Mouse (Mus musculus): ENCODE measurements around the gene Eif1. TPM values are rescaled to one million over a fixed set of nuclear protein-coding genes. Genes with fewer than 3 reads are reported as not detected.
"Not testable (repeated sequence)": the region's sequence is repeated elsewhere in the genome, so short reads cannot be mapped to it uniquely, and the experiment has no call there.

Eif1 gene
- polyA plus RNA-seq, 1 experiment from 2014 or later = 1,410 TPM

DNA sequence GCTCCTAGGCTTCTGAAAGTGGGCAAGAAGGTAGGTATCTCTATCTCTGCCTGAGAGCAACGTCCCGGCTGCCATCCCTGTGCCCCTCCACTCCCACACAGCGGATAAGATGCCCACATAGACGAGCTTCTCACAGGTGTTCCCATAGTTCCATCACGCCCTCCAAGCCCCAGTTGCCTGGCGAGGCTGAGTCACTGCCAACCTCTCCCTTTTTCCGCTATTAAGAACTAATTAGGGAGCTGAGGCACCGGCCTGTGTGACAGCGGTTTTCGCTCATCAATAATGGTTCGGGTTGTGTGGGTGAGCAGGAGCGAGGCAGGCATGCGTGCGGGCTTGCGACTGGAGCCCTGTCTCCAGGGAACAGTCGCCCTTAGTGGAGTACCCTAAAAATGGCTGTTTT, 10.6 kb downstream of the Eif1 start:
- no peak overlapping the region for H3K9ac ChIP-seq
- no peak overlapping the region for H3K4me3 ChIP-seq
- H3K27ac ChIP-seq = no peak overlapping the region
- H3K4me1 ChIP-seq = peaks cover 27% of the 10 kb centered on the region
- no peak overlapping the region for H3K4me2 ChIP-seq (replicated peaks)
- no peaks in the 10 kb centered on the region for H3K36me3 ChIP-seq
- no peak for ATAC-seq (ENCODE audit: low FRiP score, low read depth)
- H3K27me3 ChIP-seq (replicated peaks) = no peaks in the 10 kb centered on the region
- 57% methylated on average over 16 of the region's 16 CpGs for WGBS
- no peaks in the 10 kb centered on the region for H3K9me3 ChIP-seq

DNA sequence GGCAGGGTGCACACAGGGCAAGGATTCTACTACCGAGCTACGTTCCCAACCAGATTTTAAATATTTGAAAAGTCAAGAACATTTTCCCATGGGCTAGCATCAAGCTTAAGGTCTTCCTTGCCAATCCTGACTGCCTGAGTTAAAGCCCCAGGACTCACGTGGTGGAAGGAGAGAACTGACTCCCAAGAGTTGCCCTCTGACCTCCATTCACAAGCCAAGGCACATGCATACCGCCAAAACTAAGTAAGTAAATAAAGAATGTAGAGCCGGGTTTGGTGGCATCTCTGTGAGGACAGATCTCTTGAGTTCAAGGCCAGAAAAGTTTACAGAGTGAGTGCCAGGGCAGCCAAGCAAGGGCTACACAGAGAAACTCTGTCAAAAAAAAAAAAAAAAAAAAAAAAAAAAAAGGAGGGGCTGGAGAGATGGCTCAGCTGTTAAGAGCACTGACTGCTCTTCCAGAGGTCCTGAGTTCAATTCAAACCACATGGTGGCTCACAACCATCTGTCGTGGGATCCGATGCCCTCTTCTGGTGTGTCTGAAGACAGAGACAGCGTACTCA, 11.2 kb downstream of the Eif1 start:
- H3K27me3 ChIP-seq (replicated peaks); ATAC-seq (ENCODE audit: low FRiP score, low read depth); H3K9ac ChIP-seq; H3K9me3 ChIP-seq; H3K4me2 ChIP-seq (replicated peaks); H3K27ac ChIP-seq; H3K4me3 ChIP-seq; H3K36me3 ChIP-seq: not testable (repeated sequence)
- H3K4me1 ChIP-seq = peaks cover 30% of the 10 kb centered on the region
- WGBS = 64% methylated on average over 8 of the region's 8 CpGs

DNA sequence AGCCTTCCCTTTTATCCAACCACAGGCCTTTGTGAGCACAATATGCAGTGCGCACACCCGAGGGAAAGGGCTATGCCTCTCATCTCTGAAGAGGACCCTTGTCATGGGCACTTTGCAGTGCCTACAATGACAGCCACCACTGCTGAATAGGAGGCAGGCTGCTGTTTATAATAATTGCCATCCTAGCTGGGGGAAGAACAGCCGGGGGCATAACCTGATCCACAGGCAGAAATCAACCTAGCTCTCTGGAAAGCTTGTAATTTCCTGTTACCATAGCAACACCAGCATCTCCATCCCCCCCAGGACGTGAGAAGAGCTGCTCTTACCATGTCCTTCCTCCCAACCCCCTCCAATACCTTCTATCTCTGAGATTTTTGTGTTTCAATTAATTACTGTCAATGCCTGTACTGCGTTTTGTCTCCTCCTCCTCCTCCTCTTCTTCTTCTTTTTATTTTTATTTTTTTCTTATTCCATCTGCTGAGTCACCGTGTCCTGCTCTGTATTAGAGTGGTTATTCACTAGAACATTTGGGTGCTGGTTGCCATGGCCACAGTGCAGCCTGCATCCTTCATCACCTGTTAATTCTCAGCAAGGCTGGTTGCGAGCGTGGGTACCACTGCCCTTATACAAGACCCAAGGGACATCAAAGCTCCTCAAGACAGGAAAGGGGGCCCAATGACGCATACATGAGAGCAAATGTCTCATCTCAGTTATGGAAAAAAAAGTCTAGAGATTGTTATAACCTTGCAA, 13.3 kb downstream of the Eif1 start:
- peaks cover 30% of the 10 kb centered on the region for H3K4me1 ChIP-seq
- 46% methylated on average over 9 of the region's 9 CpGs for WGBS

DNA sequence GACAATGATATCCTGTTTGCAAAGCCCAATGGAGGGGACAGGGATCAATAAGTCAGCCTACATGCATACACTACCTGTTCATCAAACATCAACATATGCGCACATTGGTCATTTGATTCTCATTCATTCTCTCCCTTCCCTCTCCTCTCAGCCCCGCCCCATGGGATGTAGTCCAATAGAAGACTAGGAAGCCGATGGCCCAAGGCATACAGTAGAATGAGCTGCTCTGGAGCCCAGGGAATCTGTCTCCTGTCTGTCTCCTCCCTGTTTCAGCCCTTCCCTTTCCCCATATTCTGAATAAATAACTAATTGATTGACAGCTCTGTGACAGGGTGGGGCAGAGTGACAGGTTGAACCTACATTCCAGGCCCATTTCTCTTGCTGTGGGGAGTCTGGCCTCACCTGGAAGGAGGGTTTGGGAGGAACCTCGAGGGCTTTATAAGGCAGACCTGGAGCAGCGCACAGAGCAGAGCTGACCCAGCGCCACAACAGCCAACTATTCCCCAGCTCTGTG, 14.3 kb downstream of the Eif1 start, which contains the start of gene Gast:
Gene Gast (plus strand): TSS at position 464 of the 514 bp plus-strand sequence.
- Histone ChIP-seq H3K4me2 (replicated peaks) (no peak within 1 kb of the TSS; the same call in 1 of the 2 replicates), H3K9me3 (no peaks in the 10 kb centered on the region), H3K9ac (no peak within 1 kb of the TSS), H3K4me1 (peaks cover 30% of the 10 kb centered on the region), H3K36me3 (no peaks in the 10 kb centered on the region), H3K4me3 (no peak within 1 kb of the TSS), H3K27me3 (replicated peaks) (no peaks in the 10 kb centered on the region), H3K27ac (no peak within 1 kb of the TSS)
- 84% methylated on average over 6 of the region's 6 CpGs for WGBS
- ATAC-seq (ENCODE audit: low FRiP score, low read depth) = no peak

More for the DNA sequence above, 13.3 kb downstream of the Eif1 start:
- peak overlapping the region; percentile 66 for H3K27ac ChIP-seq
- peak overlapping the region; percentile 9; the same call in 1 of the 2 replicates for H3K4me2 ChIP-seq (replicated peaks)
- no peak overlapping the region for H3K9ac ChIP-seq
- H3K9me3 ChIP-seq = no peaks in the 10 kb centered on the region
- H3K4me3 ChIP-seq = no peak overlapping the region
- peak; percentile 68 for ATAC-seq (ENCODE audit: low FRiP score, low read depth)
- no peaks in the 10 kb centered on the region for H3K36me3 ChIP-seq
- H3K27me3 ChIP-seq (replicated peaks) = no peaks in the 10 kb centered on the region

DNA sequence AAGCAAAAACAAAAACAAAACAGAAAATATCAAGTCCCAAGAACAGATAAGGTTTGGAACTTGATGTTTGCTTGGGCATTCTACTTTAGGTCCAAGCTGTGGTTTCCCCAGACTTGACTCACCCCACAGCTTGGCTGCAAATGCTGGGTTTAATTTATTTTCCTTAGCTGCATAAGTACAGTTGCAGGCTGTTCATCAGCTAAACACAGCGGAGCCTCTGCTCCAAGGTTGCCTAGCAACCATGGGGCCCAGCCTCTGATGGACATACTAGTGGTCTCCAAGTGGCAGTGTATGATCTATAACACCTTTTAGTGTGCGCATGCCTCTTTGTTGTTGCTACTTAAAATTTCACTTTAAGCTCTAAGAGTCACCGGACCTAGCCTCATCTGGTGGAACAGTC, 16.0 kb downstream of the Eif1 start:
- Histone ChIP-seq H3K4me1 (peaks cover 25% of the 10 kb centered on the region), H3K4me2 (replicated peaks) (peak overlapping the region; percentile 24; the same call in 1 of the 2 replicates), H3K27me3 (replicated peaks) (no peaks in the 10 kb centered on the region), H3K9ac (no peak overlapping the region), H3K4me3 (no peak overlapping the region), H3K36me3 (no peaks in the 10 kb centered on the region), H3K27ac (no peak overlapping the region), H3K9me3 (no peaks in the 10 kb centered on the region)
- WGBS = 46% methylated on average over 3 of the region's 3 CpGs
- ATAC-seq (ENCODE audit: low FRiP score, low read depth) = no peak

DNA sequence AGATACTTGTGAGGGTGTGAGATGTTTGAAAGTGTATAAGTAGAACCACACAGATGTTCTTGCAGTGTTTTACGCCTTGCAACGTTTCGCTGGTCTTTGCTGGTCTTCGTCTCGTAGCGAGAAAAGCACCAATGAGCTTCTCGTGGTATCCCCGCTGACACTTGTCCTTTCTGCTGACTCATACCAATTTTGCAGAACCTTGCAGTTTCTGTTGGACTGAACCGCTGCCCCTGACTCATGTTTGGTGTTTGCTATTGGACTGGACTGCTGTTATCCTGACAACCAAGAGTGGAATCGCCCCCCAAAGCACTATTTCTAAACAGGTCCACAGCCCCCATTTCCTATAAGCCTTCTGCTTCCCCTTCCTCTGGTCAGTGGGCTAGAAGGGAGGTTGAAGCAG, 24.6 kb downstream of the Eif1 start:
- Histone ChIP-seq H3K36me3 (no peaks in the 10 kb centered on the region), H3K4me2 (replicated peaks) (no peak overlapping the region), H3K9me3 (no peaks in the 10 kb centered on the region), H3K4me1 (no peaks in the 10 kb centered on the region), H3K9ac (no peak overlapping the region), H3K27ac (no peak overlapping the region), H3K4me3 (no peak overlapping the region), H3K27me3 (replicated peaks) (no peaks in the 10 kb centered on the region)
- WGBS = 91% methylated on average over 10 of the region's 10 CpGs
- ATAC-seq (ENCODE audit: low FRiP score, low read depth) = no peak

DNA sequence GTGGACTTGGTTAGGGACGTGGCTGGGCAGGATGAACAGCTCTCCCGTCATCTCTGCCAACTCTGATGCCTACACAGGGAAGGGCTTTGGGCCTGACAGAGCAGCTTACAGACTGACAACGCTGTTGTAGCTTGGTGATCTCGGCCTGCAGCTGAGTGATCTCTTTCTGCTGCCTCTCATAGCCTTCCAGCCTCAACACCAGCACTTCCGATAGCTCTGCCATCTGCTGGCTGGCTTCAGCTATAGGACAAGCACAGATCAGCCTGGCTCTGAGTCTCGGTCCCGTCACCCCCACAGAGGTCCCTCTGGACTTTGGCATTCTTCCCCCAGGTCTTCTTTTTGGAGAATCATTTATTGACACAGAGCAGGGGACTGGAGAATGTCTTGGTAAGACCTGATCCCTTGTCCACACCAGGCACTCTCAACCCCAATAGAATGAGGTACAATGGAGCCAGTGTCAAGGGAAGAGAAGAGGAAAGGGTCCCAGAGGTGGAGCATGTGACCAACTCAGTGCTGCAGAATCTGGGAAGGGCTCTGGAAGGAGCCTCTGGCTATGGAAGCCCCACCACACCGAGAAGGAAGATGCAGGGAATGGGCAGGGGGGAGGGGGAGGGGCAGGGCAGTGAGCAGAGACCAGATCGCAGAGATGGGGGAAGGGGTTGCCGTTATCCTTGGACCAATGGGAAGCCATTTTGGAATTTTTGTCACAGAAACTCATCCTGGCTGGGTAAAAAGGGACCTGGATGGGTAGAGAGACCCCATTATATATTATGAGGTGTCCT, 32.6 kb downstream of the Eif1 start:
- Histone ChIP-seq H3K9me3 (no peaks in the 10 kb centered on the region), H3K4me3 (no peak overlapping the region), H3K27me3 (replicated peaks) (peaks cover 26% of the 10 kb centered on the region), H3K4me2 (replicated peaks) (no peak overlapping the region), H3K36me3 (no peaks in the 10 kb centered on the region; the same call in 1 of the 2 replicates), H3K9ac (no peak overlapping the region), H3K27ac (no peak overlapping the region), H3K4me1 (peaks cover 23% of the 10 kb centered on the region)
- no peak for ATAC-seq (ENCODE audit: low FRiP score, low read depth)
- 36% methylated on average over 10 of the region's 10 CpGs for whole genome bisulfite sequencing

DNA sequence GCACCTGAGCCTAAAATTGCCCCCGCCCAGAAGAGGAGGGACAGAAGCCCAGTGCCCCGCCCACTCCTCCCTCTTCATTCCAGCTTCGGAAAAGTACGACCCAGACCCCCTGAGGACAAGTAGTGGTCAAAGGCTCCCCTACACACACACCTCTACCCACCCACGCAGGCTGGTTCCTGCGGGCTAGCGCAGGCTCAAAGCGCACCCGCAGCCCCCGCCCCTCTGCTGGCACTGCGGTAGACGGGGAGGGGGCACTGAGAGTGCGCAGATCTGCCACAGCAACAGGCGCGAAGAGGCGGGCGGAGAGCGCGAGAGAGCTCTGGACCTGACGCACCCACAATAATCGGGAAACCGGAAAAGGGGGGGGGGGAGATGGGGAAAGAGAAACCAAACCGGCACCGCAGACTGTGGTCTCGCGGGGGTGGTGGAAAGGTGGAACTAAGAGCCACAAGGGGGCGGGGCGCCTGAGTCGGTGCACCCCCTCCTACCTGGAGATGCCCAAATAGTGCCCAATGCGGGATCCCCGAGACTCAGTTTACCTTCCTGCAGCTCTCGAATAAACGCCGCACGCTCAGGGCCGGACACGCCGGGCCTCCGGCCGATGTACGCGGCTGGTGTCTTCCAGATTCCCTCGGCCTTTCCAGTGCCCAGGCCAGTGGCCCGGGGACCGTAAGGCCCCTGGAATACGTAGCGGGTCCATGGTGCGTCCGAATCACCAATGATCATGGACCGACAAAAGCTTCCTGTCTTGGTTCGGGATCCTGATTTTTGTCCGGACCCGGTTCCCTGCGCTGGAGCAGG, 35.7 kb downstream of the Eif1 start:
- Histone ChIP-seq H3K4me1 (peaks cover 23% of the 10 kb centered on the region), H3K36me3 (no peaks in the 10 kb centered on the region; the same call in 1 of the 2 replicates), H3K27me3 (replicated peaks) (peaks cover 30% of the 10 kb centered on the region), H3K4me3 (peak overlapping the region; percentile 64), H3K27ac (no peak overlapping the region), H3K9ac (peak overlapping the region; percentile 72), H3K9me3 (no peaks in the 10 kb centered on the region), H3K4me2 (replicated peaks) (peak overlapping the region; percentile 99)
- ATAC-seq (ENCODE audit: low FRiP score, low read depth) = peak; percentile 29; the same call in 1 of the 2 replicates
- 1% methylated on average over 54 of the region's 54 CpGs for WGBS

DNA sequence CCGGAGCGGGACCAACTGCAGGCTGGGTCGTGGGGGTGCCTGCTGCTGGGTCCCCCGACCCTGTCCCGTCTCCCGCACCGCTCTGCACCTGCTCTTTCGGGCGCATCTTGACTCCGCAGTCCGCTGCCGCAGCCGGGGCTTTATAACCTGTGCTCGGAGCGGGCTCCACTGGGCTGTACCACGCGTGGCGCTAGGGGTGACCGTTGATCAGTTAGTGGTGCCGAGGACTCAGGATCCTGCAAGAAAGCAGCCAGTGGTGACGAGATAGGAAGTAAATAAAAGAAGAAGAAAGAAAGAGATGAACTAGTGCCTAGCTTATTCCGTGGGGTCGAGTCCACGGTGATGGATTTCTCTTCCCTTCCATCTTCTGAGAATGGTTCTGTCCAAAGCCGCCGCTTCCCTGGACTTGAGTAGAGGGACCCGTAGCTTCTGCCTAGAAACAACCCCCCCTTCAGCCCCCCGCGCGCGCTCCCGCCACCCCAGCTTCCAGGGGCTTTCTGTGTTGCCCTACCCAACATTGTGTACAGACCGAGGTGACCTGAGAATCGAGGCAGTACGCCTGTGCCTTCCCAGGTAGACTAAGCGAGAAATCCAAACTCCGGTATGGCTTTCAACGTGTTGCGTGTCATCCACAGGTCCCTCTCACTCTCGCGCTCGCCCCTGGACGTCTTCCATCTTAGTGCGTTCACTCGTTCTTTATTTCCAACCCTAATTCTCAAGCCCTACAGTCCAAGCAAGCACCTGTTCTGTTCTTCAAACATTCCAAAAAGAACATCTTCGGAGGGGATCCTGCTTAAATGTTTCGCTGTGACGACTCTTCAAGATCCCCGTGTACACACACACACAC, 36.5 kb downstream of the Eif1 start, which contains the start of gene Hap1:
Gene Hap1 (minus strand): TSS at position 157 of the 847 bp plus-strand sequence.
- no peaks in the 10 kb centered on the region for H3K9me3 ChIP-seq
- 1% methylated on average over 49 of the region's 49 CpGs for WGBS
- H3K27me3 ChIP-seq (replicated peaks) = peaks cover 30% of the 10 kb centered on the region
- H3K9ac ChIP-seq = peak within 1 kb of the TSS; percentile 72
- peak within 1 kb of the TSS; percentile 64 for H3K4me3 ChIP-seq
- ATAC-seq (ENCODE audit: low FRiP score, low read depth) = peak; percentile 78
- peaks cover 23% of the 10 kb centered on the region for H3K4me1 ChIP-seq
- H3K36me3 ChIP-seq = no peaks in the 10 kb centered on the region; the same call in 1 of the 2 replicates
- H3K4me2 ChIP-seq (replicated peaks) = peak within 1 kb of the TSS; percentile 99
- H3K27ac ChIP-seq = no peak within 1 kb of the TSS

DNA sequence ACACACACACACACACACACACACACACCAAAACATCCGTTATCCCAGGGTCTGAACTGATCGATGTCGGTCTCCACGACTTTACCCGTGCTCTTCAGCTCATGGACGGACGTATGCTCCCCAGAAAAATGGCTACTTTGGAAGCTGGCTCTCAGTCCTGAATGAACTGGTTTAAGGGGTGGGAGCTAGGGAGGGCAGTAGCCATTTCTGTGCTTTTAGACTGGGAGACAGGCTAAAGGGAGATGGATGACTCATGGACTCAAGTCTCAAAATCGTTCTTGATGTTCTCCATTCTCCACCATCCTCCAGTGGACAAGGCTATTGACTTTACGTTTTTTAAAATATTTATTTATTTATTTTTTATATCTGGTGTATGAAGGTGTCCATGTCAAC, 37.1 kb downstream of the Eif1 start:
- no peak overlapping the region for H3K27ac ChIP-seq
- peaks cover 30% of the 10 kb centered on the region for H3K27me3 ChIP-seq (replicated peaks)
- WGBS = 15% methylated on average over 9 of the region's 9 CpGs
- no peaks in the 10 kb centered on the region; the same call in 1 of the 2 replicates for H3K36me3 ChIP-seq
- H3K9ac ChIP-seq = no peak overlapping the region
- peak overlapping the region; percentile 64 for H3K4me3 ChIP-seq
- peak overlapping the region; percentile 99 for H3K4me2 ChIP-seq (replicated peaks)
- no peaks in the 10 kb centered on the region for H3K9me3 ChIP-seq
- H3K4me1 ChIP-seq = peaks cover 21% of the 10 kb centered on the region
- no peak for ATAC-seq (ENCODE audit: low FRiP score, low read depth)

DNA sequence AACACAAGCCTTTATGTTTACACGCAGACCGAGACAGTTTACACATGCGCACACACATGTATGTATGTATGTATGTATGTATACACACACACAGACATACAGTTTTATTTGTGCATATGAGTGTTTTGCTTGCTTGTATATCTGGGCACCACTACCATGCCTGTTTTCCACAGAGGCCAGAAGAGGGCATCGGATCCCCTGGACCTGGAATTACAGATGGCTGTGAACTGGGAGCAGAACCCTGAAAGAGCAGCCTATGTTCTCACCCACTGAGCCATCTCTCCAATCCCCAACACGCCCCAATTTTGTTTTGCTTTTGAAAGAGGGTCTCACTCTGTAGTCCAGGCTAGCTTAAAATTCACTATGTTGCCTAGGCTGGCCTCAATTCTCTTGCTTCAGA, 37.7 kb downstream of the Eif1 start:
- Histone ChIP-seq H3K4me2 (replicated peaks) (no peak overlapping the region), H3K27ac (no peak overlapping the region), H3K4me3 (no peak overlapping the region), H3K36me3 (no peaks in the 10 kb centered on the region; the same call in 1 of the 2 replicates), H3K27me3 (replicated peaks) (peaks cover 30% of the 10 kb centered on the region), H3K9me3 (no peaks in the 10 kb centered on the region), H3K9ac (no peak overlapping the region), H3K4me1 (peaks cover 15% of the 10 kb centered on the region)
- no peak for ATAC-seq (ENCODE audit: low FRiP score, low read depth)
- WGBS = 52% methylated on average over 5 of the region's 5 CpGs
